Comparison of ENCODE assay signal across 19 mouse cellular contexts in genomic region chr17:7857658-7858057, GRCm38 (mm10).
"Had no signal": no experiment of that assay in that cellular context is flagged by ENCODE, and none has a peak within 500 bp of the region (broad histone marks: within the 10 kb centered on the region; RNA-seq: fewer than 3 reads in every experiment).

No protein-coding gene starts in this region.

- H3K4me1 ChIP-seq: liver, embryonic 15.5 days; megakaryocyte, embryonic 14.5 days; midbrain, embryonic 13.5 days had no signal

- ATAC-seq: liver, embryonic 12.5 days; midbrain, embryonic 13.5 days had no signal

- H3K4me3 ChIP-seq: left cerebral cortex, adult 2 months; limb, embryonic 12.5 days; liver, embryonic 12.5 days; liver, embryonic 15.5 days; lung, embryonic 15.5 days; megakaryocyte, embryonic 14.5 days; midbrain, embryonic 10.5 days; midbrain, embryonic 13.5 days had no signal

- H3K27ac ChIP-seq: left cerebral cortex, adult 2 months; limb, embryonic 12.5 days; liver, embryonic 12.5 days; liver, embryonic 15.5 days; lung, embryonic 15.5 days; midbrain, embryonic 10.5 days; midbrain, embryonic 13.5 days had no signal

- DNase-seq: kidney, postnatal 10 days; kidney, postnatal 36 days; layer of hippocampus, postnatal 36 days; liver; lung, adult 18-20 months; lung, postnatal 10 days; lung, postnatal 36 days; right cerebral cortex, adult 18-20 months; right cerebral cortex, postnatal 14 days; right cerebral cortex, postnatal 4 days; thymus, postnatal 25 days had no signal

- H3K9ac ChIP-seq: limb, embryonic 12.5 days; liver, embryonic 12.5 days; liver, embryonic 15.5 days; lung, embryonic 15.5 days; midbrain, embryonic 13.5 days had no signal

- H3K9me3 ChIP-seq: limb, embryonic 12.5 days; liver, embryonic 12.5 days; liver, embryonic 15.5 days; lung, embryonic 15.5 days; midbrain, embryonic 10.5 days; midbrain, embryonic 13.5 days had no signal

- H3K27me3 ChIP-seq: limb, embryonic 12.5 days; liver, embryonic 12.5 days; liver, embryonic 15.5 days; lung, embryonic 15.5 days; midbrain, embryonic 13.5 days had no signal

- H3K4me2 ChIP-seq: limb, embryonic 12.5 days; liver, embryonic 12.5 days; liver, embryonic 15.5 days; lung, embryonic 15.5 days; midbrain, embryonic 13.5 days had no signal

- H3K36me3 ChIP-seq: limb, embryonic 12.5 days; liver, embryonic 12.5 days; liver, embryonic 15.5 days; lung, embryonic 15.5 days; midbrain, embryonic 10.5 days; midbrain, embryonic 13.5 days had no signal
